Mouse (Mus musculus) CD4-positive, CD25-positive, alpha-beta regulatory T cell, adult 2 months (primary cell): ENCODE results near the gene Nectin3.
"Not testable (repeated sequence)": the region's sequence is repeated elsewhere in the genome, so short reads cannot be mapped to it uniquely, and the experiment has no call there.

ENCODE experiments used
- DNase-seq: peaks from one replicate; pipeline ENCODE4 v3.0.0-alpha.2; 2012; ENCODE audit warnings: low read depth, low spot score

The Nectin3 gene

GRCm38 (mm10) chr16:46416177-46416576 lies 82.1 kb downstream of the Nectin3 start:
- no peak for DNase-seq

DNA sequence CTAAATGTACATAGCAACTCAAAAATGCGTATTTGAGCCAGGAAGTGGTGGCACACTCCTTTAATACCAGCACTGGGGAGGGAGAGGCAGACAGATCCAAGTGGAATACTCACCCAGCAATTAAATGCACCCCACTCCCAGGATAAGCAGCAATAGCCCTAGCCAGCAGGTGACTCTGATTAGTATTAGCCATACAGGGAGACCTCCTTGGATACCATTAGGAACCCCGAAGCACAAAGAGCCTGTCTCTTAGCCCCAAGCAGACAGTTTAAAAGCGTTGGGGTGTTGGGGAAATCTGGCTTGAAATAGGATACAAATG lies 87.6 kb downstream of the Nectin3 start:
- no peak for DNase-seq

DNA sequence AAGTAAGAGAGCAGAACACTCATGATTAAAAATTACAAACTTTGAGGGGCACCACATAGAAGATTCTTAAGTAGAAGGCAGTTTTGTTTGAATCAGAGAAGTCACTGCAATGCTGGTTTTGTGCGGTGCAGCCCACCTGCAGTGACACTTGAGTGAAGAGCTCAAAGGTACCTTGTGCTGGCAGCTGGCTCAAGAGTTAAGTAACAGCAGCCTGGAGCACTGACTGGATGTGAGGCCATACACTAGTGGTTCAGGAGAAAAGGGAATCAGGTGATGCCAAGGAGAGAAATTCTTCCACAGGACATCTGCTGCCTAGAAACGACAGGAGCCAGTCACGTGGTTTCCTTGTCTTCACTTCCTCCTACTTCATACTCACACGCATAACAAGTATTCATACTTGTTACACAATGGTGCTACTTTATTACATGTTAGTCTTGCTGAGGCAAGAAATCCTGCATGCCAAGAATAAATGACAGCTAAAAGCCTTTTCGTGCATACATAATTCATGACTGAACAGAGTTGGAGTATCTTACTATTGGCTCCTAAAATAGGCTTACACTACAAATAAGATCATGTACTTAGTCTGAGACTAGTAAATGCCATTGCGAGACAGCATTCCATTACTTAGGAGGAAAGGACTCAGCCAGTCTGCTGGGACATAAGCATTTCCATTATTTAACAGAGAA lies 88.1 kb downstream of the Nectin3 start:
- no peak for DNase-seq

DNA sequence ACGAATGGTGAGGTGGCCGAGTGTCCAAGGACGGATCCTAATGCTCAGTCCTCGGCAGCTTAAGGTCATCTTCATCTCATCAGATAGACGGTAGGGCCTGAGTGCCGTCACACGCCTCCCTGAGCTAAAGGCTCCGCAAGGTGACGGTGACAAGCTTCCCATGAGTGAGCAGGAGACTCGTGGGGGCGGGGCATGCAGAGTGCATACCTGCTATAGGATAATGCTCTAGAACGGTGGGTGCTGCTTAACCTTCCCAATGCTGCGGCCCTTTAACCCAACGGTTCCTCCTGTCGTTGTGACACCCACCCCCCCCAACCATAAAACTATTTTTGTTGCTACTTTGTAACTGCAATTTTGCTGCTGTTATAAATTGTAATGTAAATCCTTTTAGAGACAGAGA lies 90.3 kb downstream of the Nectin3 start:
- no peak for DNase-seq

GRCm38 (mm10) chr16:46406844-46407639 lies 91.3 kb downstream of the Nectin3 start:
- DNase-seq, result no peak

- no peak for DNase-seq
Measured at GRCm38 (mm10) chr16:46397945-46398344, 100.4 kb downstream of the Nectin3 start.

GRCm38 (mm10) chr16:46389415-46390033 lies 108.8 kb downstream of the Nectin3 start:
- DNase-seq, result no peak

- no peak for DNase-seq
Measured at GRCm38 (mm10) chr16:46388527-46389414, 109.6 kb downstream of the Nectin3 start.

DNA sequence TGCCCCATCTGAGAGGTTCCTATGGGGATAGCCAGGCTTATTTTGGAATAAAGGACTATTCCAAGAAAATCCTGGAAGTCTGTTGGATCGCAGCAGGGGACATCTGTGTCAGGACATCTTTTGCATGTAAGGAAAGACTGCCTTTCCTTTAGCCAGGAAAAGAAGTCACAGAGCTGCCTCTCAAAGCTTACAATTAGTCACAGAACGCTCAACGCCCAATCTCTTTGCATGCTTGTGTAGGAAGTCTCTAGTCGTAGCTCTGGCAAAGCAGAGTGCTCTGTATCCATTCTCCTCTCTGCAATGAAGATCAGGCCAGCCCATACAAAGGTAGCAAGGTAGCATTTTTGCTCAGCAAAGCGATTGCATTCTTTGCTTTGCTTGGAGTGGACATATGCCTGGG lies 114.0 kb downstream of the Nectin3 start:
- no peak for DNase-seq

GRCm38 (mm10) chr16:46383344-46383743 lies 115.0 kb downstream of the Nectin3 start:
- DNase-seq, result no peak

GRCm38 (mm10) chr16:46376575-46376974 lies 121.8 kb downstream of the Nectin3 start:
- DNase-seq, result no peak

DNA sequence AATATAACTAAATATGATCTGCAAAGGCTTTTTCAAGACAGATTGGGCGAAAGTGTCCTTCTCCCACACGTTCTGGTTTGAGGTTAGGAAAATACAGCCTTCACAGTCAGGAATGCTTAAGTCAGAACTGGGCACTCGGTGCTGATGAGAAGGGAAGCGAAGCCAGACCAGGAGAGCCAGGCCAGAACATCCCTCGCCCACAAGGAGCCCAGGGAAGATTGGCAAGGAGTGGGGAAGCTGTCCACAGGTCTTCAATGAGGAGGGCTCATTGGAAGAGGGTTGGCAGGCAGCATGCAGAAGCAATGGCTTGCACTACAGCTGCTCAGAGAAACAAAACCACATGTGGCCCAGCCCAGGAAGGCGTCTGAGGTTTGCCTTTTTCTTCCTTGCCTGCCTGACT lies 136.3 kb downstream of the Nectin3 start:
- no peak for DNase-seq

- not testable (repeated sequence) for DNase-seq
Measured at GRCm38 (mm10) chr16:46357658-46358057, 140.7 kb downstream of the Nectin3 start.

- no peak for DNase-seq
Measured at GRCm38 (mm10) chr16:46356663-46357062, 141.7 kb downstream of the Nectin3 start.
